Mouse (Mus musculus) adrenal gland, postnatal 10 days (tissue): Measurements from ENCODE around the gene Abcc4. TPM values are rescaled to one million over a fixed set of nuclear protein-coding genes. Genes with fewer than 3 reads are reported as not detected.

Experiments
- DNase-seq: peaks from one replicate; pipeline ENCODE4 v3.0.0; 2021; ENCODE audit warnings: mixed read lengths
- total RNA-seq, 2 experiments: library from RNA; stranded (reverse); gene quantifications; 2 replicates each; pipeline ENCODE4 v1.2.3; 2021

Gene Abcc4
- total RNA-seq, 2 experiments from 2014 or later = 8.5 to 9.9 TPM

DNA sequence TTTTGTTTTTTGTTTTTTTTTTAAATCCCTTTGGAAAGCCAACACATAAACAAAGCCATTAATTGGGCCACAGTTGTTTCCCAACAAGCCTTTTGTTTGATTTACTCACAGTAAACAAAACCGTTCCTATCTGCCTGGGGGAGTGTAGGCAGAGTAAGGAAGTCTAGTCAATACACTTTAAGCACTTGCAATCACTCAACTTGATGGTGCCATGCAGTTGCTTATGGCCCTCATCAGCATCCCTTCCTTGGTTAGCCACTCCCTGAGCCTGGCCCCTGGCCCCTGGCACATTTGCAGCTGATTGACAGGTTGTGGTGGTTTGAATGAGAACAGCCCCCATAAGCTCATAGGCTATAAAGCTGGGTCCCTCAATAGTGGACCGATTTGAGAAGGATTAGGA lies 209.3 kb downstream of the Abcc4 start:
- no peak for DNase-seq

DNA sequence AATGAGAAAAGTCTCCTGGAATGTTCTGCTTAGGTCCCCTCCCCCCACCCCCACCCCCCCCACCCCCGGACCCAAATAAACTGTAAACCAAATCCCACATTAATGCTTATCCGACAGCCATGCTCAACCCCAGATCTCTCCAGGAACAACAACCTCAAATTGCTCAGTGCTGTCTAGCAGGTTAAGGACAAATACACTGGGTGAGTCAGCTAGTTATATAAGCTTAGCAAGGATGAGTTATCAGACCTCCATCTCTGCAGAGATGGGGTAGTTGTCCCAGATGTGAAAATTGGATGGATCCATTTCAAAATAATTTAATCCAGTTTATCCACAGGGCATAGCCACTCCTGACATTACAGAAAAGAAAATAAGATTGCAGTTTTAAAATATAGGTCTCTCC lies 210.6 kb downstream of the Abcc4 start:
- no peak for DNase-seq

DNA sequence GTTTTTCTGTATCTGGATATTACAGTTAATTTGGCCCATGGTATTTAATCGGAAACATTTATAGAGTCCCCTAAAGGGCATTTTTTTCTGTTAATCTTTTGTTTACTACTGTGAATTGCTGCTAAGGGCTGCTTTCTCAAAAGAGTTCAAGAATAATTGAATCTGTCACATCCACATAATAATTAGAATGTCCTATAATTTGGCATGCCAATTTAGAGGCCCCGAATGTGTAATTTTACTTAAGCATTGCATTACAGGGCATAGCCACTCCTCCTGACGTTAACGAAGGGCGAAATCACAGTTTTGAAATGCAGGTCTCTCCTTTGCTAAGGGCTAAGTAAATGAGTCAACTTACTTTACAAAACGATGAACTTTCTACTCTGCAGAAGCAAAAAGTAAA lies 214.3 kb downstream of the Abcc4 start:
- DNase-seq = no peak

DNA sequence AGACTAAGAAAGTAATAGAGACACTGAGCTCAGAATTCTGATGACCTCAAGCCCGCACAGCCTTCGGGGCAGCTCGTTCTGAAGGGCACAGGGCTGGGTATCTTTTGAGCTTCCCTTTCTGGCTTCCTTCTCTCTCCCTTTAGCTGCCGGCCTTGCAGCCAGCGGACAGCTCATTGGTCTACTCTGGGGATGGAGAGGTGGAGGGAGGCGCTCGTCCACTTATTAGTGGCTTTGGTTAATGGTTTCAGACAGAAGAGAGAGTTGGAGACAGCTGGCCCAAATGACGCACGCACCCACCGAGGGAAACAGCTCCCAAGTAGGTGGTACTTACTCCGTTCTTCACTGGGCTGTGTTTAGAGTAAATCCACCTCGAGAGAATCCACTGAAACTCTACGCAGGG lies 214.7 kb downstream of the Abcc4 start:
- no peak for DNase-seq

DNA sequence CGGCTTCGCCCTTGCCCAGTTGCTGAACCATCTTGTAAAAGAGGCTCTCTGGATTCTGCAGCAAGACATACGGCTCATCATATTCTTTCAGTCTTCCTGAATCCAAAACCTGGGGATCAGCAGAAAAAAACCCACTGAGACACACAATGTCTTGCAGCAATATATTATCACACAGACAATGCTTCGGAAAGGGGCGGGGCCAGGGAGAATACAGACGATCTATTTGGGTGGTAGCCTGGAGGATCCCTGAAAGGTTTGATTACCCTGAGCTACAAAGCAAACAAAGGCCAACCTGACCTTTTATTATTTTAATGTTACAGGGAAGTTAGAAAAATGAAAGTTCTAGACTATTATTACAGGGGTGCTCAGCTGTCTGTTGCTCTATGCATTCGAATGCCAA lies 215.5 kb downstream of the Abcc4 start:
- DNase-seq = no peak

DNA sequence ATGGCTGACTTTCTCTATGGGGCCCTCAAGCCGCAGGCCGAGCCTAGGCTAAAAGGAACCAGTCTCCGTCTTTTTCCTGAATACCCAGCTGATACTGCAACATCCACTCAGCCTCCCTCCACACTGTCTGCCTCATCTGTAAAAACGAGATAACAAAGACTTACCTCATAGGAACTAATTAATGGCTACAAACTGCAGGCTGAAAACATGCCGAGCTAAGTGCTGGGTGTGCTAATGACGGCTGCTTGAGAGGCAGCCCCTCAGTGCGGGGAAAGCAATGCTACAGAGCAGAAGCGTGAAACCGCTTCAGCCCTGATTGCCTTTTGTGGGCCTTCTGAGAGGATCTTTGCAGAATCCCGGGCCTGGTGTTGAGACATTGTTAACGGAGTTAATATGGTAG lies 219.7 kb downstream of the Abcc4 start:
- no peak for DNase-seq

DNA sequence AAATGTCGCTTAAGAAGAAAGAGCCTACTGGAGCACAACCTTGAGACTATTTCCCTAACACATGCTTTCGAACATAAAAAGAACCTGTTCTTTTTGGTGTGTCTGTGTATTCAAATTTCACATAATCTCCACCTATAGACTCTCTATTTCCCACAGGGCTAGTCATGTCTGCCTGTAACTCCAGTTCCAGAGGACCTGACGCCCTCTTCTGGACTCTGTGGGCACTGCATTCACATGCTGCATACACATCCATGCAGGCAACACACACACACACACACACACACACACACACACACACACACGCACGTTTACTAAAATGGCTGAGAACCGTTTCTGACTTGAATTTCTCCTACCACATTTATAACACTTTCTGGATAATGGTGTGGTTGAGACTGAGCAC lies 220.4 kb downstream of the Abcc4 start:
- no peak for DNase-seq

DNA sequence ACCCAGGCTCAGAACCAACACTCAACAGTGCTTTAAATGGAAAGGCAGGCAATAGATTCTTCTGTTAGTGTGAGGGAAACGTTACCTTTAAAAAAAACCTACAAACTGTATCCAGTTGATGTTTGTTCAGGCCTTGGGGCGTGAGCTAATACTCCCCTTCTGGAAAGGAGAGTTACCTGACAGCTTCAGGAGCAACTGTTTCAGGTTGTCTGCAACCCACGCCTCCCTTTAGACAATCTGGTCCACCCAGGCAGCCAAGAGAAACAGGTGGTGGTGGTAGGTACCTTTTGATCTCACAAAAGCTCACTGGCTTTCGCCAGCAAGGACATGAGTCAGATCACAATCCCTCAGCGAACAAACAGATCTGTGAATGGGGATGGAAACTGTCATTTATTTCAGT lies 223.7 kb downstream of the Abcc4 start:
- no peak for DNase-seq

DNA sequence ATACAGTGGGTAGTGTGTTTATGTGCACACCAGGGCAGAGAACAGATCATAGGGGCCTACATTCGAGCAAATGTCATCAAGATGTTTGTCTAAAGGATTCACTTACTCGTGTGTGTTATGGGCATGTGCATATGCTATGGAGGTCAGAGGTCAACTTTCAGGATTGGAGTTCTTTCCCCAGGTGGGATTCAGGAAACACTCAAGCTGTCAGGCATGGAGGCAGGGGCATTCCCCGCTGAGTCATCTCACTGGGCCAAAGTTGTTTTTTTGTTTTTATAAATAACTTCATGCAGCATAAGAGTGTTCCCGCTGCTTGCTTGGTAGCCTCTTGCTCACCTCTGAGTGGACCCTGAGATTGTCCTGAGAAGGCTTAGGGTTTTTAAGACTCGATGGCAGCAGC lies 224.2 kb downstream of the Abcc4 start:
- DNase-seq = no peak

DNA sequence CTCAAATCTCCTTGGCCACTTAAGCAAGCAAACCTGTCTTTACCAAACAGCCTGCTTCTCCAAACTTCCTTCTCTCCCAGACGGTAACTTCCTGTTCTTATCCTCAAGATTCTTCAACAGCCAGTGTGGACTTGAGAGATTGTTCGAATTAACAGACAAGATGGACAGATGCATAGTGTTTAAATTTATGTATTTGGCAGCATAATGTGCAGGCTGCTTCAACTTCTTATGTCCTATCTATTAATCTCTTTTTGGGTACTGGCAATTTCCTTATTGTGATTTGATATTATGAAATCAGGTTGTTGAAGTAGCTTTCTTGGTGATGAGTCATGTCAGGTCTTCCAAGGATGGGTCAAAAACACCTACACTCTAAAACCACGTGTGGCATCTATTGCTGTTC lies 229.7 kb downstream of the Abcc4 start:
- DNase-seq = no peak

DNA sequence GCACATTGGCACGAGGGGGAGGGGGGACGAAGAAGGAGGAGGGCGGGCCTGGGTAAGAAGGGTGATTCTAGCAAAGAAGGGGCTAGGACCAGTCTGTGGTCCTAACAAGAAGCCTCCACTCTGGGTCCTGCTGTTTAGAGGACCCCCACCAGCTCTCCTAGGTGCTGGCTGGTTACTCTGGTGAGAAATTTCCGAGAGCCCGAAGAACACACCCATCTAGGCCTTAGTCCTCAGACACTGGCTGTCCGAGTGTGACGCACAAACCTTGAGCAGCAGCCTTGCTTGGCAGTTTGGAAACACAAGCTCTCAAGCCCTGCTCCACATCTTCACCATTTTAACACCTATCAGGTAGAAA lies 230.9 kb downstream of the Abcc4 start:
- DNase-seq = no peak

DNA sequence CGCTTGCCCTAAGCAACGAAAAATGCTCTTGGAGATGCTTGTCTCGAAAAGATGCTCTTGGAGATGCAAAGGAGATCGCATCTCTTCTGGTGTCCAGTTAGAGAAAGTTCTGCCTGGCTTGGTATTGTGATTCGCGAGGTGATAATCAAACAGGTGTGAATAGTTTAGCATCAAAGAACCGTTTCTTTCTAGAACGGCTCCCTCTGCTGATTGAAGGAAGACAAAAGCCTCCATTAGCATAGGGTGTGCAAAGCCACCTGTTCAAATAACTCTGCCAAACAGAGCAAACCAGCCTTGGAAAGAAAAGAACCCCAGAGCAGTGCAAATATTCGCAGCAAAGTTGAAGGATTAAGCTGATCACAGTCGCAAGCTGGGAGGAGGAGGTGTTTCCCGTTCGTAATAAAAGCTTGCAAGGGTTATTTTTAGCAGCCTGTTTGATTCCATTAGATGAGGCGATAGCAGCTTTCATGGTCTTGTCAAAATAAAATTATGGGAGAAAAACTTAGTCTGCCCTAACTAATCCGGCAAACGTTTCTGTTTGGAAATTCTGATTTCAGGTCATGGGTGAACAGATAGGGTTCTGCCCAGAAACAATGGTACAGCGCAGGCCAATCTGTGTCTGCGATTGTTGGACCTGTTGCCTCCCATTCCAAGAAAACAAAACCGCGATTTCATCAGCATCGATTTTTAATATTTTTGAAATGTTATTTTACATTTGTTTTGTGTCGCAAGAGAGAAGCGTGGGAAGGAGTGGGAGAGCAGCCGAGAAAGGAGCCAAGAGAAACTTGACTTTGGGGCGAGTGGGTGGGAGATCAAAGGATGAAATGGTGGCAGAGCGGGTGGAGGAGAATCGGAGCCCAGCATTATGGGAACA lies 231.6 kb downstream of the Abcc4 start:
- no peak for DNase-seq

DNA sequence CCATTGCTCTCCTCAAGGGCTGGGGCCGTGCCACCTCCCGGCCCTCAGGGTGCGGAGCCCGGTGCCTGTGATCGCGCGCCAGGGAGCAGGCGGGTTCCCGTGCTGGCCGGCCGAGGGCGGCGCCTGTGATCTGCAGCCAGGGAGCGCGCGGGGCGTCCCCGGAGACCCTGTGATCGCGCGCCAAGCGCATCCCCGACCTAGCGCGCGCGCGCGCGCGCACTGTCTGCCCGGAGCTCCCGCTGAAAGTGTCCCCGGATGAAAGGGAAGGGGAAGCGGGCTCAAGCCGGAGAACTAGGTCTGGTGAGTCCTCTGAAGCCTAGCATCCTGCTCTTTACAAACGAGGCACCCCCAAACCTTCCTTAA lies 232.2 kb downstream of the Abcc4 start:
- DNase-seq = peak; percentile 62

DNA sequence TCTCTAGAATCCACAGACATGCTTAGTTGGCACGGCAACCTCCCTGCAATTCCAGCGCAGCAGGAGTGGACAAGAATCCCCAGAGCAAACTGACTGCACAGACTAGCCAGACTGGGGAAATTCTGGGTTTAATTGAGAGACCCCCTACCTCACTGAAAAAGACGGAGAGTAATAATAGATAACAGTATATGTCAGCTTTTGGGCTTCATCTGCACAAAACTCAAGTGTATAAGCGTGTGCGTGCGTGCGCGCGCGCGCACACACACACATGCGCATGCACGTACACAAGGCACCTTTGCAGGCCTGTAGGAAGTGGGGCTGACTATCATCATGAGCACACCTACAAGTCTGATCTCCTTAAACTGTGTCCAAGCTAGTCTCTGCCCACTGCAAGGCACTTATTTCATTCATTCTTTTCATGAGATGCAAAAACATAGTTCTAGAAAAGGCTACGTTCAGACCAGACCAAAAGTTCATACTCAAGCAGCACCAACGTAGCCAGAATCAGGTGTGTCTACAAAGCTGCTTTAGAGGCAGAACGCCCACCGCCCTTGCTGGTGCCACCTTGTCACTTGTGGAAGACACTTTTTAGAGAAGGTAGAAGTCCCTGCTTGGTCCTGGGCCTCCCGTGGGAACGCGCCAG lies 232.7 kb downstream of the Abcc4 start:
- DNase-seq = no peak

DNA sequence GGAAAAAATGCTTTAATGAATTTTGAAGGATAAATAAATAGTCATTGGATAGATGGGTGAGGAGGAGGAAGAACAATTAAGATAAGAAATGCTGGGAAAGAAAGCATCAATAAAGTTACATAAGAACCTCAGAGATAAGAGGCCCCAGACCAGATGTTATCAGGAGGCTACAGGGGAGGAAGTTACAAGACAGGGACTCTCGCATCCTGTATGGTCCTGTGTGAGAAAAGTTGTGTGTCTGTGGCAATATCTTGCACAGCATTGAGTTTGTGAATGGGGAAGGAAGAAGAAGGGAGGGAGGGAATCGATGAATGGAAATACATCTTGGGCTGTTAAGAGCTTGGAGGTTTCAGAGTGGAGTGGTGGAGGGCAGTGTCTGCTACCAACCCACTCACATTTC lies 240.7 kb downstream of the Abcc4 start:
- DNase-seq = no peak

DNA sequence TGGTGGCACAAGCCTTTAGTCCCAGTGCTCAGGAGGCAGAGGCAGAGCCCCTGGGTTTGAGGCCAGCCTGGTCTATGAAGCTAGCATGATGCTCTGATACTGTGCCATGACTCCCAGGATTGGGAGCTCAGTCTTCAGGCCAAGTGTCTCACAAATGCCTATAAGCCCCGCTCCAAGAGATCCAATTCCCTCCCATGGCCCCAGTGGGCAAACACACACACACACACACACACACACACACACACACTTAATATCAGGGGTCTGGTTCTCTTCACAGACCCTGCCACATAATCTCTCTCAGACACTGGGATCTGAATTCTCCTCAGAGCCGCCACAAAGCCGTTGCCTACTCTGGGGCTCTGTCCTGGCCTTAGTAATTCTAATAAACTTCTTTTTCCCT lies 241.6 kb downstream of the Abcc4 start:
- no peak for DNase-seq

DNA sequence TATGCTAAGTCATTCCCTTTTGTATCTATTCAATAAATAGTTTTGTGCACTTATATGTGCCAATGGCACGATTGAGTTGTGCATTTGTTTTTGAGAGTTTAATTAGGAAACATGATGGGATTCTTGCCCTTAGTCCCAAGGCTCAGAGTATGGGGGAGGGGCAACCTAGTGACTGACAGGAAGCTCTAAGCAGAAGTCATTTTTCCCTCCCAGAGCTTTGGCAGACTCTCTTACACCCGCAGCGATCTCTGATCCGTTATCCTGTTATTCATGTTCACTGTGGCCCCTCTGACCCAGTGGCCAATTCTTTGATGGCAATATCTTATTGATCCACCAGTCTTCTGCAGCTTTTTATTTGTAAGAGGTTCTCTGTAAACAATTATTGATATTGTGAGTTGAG lies 253.4 kb downstream of the Abcc4 start:
- DNase-seq = no peak

DNA sequence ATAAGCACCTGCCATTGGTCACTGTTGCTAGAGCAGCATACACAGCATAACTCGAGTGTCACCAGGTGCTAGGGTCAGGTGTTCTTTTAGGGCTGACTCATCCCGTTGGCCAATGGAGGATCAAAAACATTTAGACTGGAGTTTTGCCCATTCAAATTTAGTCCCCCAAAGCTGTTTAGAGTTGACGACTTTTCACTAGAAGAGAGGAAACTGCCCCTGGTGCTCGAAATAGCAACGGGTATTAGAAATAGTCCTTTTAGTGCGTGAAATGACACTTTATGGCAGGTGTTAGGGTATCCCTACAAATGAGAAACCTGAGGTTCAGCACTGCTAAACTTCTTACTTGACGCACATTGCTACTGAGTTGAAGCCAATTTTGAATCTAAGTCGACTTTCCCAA lies 265.9 kb downstream of the Abcc4 start:
- no peak for DNase-seq

DNA sequence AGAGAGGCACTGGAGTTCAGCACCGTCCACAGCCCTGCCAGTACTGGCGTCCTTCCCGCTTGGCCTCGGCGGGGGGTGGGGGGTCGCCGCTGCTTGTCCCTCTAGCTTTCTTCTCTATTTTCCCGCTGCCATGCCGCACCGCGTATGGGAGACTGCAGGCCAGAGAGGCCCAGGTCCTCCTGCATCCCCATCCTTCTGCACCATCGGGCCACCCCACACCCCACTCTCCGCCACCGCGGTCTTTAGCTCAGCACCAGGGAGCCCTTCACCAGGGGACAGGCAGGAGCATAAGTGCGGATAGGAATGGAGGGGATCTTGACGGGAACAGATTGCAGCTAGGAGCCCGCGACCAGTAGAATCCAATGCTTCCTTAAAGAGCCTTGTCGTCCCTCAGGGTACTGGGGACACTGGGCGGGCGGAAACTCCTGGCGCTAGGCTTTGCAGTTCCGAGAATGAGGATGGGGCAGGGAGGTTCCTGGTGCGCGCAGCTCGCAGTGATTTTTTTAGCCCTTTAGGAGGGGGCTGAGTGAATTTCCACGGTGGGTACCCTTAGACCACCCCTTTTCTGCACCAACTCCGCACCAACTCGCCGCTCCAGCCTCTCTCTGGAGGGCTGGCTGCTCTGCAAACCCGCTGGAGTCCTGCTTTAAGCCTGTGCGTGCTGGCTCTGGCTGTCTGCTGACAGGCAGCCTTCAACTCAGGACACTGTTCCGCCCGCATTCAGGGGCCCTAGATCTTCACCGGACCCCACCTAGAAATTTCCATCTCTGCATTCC lies 268.7 kb downstream of the Abcc4 start:
- DNase-seq = peak; percentile 5

DNA sequence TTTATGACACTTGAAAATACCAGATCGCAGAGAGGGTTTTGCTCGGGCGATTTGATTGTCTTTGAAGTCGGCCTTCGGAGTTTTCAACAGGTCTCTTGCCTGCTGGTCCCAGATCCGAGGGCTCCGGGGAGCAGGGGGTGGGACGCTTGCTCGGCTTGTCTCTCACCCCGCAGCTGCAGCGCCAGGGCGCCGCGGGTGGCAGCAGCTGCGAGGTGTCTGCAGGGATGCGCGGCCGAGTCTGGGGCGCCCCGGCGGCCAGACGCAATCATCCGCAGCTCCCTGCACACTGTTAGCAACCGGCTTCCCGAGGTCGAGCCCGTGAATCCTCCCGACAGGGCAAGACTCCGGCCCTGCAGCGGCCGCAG lies 269.2 kb downstream of the Abcc4 start:
- peak; percentile 21 for DNase-seq

DNA sequence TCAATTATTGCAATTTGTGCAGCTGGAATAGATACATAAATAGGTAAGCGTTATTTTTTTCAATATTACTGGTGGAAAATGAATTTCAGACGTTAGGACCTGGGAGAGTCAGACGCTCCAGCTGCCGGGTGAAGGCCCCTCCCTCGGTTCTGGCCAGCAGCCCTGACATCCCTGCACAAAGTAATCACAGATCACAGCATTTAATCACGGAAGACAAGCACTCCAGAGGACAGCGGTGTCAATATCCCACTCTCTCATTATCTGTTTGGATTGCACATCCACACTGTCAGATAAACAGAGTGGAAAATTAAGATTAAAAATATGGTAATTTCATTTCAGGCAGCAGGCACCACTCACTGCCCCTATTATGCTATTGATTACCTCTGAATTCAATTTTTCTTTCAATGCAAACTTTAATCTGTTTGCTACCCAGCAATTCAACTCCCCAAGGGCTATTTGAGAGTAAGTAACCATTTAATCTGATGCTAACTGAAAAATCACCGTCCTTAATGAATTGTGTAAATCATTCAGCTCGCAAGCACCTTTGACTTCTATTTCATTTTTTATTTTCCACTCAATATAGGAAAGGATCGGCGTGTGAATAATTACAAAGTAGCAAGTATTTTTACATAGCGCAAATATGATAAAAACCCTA lies 270.2 kb downstream of the Abcc4 start:
- no peak for DNase-seq

DNA sequence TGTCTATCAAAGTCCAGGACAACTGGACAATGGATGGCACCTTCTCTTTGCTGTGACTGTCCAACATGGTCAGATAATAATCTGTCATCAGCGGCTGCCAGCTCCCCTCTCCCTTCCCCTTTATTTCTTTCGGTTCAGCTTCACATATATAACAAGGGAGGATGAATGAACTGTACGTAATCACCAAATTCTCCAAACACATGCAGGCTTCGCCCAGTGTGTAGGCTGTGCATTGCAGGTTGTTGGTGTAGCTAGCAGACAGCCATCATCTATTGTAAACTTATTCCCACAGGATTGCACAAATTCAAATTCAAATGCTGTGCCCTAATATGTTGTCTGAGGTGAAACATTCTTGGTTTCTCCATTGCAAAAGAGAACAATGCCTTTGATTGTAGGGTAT lies 271.2 kb downstream of the Abcc4 start:
- no peak for DNase-seq

DNA sequence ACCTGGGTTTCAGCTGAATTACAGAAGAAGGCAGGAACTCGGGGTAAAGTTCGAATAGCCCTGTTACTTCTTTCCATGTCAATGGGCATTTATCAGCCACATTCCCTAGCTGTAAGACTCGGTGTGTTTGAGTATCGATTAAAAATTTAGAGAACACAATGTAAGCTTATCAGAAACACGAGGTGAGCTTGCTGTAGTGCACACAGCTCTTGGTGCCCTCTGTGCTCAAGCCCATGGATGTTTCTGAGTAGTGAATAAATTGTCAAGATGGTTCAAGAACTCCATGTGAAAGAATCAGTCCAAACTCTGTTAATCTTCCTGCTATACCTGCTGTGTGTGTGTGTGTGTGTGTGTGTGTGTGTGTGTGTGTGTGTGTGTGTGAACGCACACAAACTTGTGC lies 272.2 kb downstream of the Abcc4 start:
- DNase-seq = no peak
